Mouse (Mus musculus) limb, embryonic 11.5 days (tissue): Measurements from ENCODE around the gene Ptprn2. TPM values are rescaled to one million over a fixed set of nuclear protein-coding genes. Genes with fewer than 3 reads are reported as not detected.

ENCODE experiments used
- ATAC-seq: fragments of 200-750 bp; cut with Nextera tagmentation; 2 replicates; pipeline ENCODE4 v1.8.0; 2017; ENCODE audit warnings: low read depth; ENCODE audit not compliant: insufficient number of reproducible peaks, low FRiP score, low TSS enrichment
- DNase-seq: peaks from one replicate; pipeline ENCODE4 v3.0.0-alpha.2; 2015; ENCODE audit warnings: low spot score
- H3K27ac ChIP-seq: fragments of 300-500 bp; sonication (generic); replicated peaks from 2 replicates; pipeline ENCODE4 v1.5.1; 2014; ENCODE audit warnings: low read depth, mild to moderate bottlenecking, low read length
- H3K27me3 ChIP-seq: fragments of 300-500 bp; sonication (generic); 2 replicates; pipeline ENCODE4 v1.6.1; 2014; ENCODE audit warnings: mild to moderate bottlenecking, low read length, mixed read lengths; ENCODE audit not compliant: control insufficient read depth, insufficient read depth
- H3K36me3 ChIP-seq: fragments of 300-500 bp; sonication (generic); 2 replicates; pipeline ENCODE4 v1.6.1; 2014; ENCODE audit warnings: mild to moderate bottlenecking, low read length, moderate library complexity, mixed read lengths; ENCODE audit not compliant: control insufficient read depth, insufficient read depth
- H3K4me1 ChIP-seq: fragments of 300-500 bp; sonication (generic); 2 replicates; pipeline ENCODE4 v1.6.1; 2014; ENCODE audit warnings: low read length, mixed read lengths; ENCODE audit not compliant: control insufficient read depth, insufficient read depth
- H3K4me2 ChIP-seq: fragments of 300-500 bp; sonication (generic); 2 replicates; pipeline ENCODE4 v1.6.1; 2014; ENCODE audit warnings: low read depth, mild to moderate bottlenecking, moderate library complexity; ENCODE audit not compliant: severe bottlenecking
- H3K4me3 ChIP-seq: fragments of 300-500 bp; sonication (generic); 2 replicates; pipeline ENCODE4 v1.5.1; 2014; ENCODE audit warnings: low read depth, low read length
- H3K9ac ChIP-seq: fragments of 300-500 bp; sonication (generic); 2 replicates; pipeline ENCODE4 v1.6.1; 2014; ENCODE audit warnings: mild to moderate bottlenecking, low read length
- H3K9me3 ChIP-seq: fragments of 300-500 bp; sonication (generic); 2 replicates; pipeline ENCODE4 v1.6.1; 2016; ENCODE audit warnings: low read length; ENCODE audit not compliant: control insufficient read depth
- WGBS: fragments of 180-500 bp; shearing (Covaris S2); extraction: QIAGEN DNeasy Blood & Tissue Kit; methylation state at CpG from one replicate; pipeline ENCODE4 v1.1.7; 2014; 5-methylcytosine and 5-hydroxymethylcytosine counted together
- polyA plus RNA-seq: library from polyadenylated mRNA; unstranded; fragments of >200 nt; fragmentation: Nextera tagmentation; extraction: Ambion mirVana; gene quantifications from 2 replicates; pipeline ENCODE4 v1.2.1, GENCODE M21; 2014

The Ptprn2 gene
- polyA plus RNA-seq, 1 experiment from 2014 or later, result not detected

DNA sequence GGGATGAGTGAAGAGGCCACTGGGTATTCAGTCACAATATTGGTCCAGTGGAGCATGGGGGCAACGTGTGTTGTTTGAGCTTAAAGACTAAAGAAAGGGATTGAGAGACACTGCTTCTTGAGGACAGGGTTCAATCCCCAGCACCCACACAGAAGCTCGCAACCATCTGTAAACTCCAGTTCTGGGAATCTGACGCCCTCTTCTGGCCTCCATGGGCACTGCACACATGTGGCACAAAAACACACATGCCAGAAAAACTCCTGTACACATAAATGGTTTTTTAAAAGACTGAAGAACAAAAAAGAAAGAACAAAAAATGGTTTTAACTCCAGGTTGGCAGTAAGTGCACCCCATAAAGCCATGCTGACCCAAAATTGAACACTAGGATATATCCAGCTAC lies 701.6 kb downstream of the Ptprn2 start:
- H3K4me3 ChIP-seq, result no peak overlapping the region
- DNase-seq (no peak), ATAC-seq (no peak)
- no peaks in the 10 kb centered on the region for H3K4me1 ChIP-seq
- no peak overlapping the region for H3K9ac ChIP-seq
- H3K36me3 ChIP-seq, result no peaks in the 10 kb centered on the region
- WGBS, result 79% methylated on average over 3 of the region's 3 CpGs
- no peaks in the 10 kb centered on the region for H3K9me3 ChIP-seq
- no peak overlapping the region for H3K27ac ChIP-seq
- no peaks in the 10 kb centered on the region for H3K27me3 ChIP-seq
- H3K4me2 ChIP-seq, result no peak overlapping the region

DNA sequence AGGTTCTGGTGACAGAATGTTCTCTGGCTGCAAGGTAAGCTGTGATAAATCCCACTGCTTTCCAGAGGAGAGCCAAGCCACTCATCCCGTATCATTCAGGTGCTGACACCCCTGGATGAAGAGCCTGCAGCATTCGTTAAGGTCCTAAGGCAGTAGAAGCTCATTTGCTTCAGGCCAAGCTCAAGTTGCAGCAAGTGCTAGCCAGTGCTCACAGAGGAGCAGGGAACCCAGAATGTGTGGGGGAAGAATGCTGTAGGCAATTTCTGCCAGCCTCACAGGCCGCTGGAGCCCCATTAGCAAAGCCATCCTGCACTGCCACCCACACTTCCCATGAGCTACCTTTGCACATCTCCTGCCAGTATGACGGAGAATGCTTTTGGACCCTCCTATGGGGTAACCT lies 706.5 kb downstream of the Ptprn2 start:
- H3K4me2 ChIP-seq, result no peak overlapping the region
- no peak for ATAC-seq
- no peaks in the 10 kb centered on the region for H3K36me3 ChIP-seq
- H3K4me1 ChIP-seq, result peaks cover 7% of the 10 kb centered on the region
- 78% methylated on average over 4 of the region's 4 CpGs for WGBS
- no peaks in the 10 kb centered on the region for H3K9me3 ChIP-seq
- no peak overlapping the region for H3K9ac ChIP-seq
- H3K27me3 ChIP-seq, result no peaks in the 10 kb centered on the region
- H3K27ac ChIP-seq, result no peak overlapping the region
- H3K4me3 ChIP-seq, result no peak overlapping the region
- no peak for DNase-seq

DNA sequence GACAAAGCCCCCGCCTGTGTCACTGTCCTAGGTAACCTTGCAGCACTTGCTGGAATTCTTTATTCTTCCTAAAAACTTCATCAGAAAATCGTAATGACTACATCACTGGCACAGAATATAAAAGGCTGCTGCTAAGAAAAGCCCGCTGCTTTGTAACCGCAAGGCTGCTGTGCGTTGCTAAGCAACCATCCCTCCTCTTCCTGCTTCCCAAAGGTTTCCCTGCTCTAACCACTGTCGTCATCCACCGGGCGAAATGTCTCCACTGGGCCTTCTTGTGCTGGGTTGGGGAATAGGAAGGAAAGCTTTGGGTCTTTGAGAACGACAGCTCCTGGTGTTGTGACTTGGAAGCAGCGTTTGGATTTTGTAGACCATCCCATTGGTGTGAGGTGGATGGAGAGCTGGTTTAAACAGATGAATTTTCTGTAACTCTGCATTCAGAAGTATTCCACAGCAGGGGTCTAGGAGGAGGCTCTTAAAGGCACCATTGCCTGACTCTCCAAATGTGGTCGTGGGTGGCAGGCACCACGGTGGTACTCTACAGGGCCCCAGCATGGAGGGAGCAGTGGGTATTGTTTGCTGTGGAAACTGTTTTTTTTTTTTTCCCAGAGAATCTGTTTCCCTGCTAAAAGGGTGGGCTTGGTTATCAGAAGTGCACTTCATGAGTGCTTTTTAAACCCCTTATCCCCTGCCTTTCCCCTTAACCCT lies 711.4 kb downstream of the Ptprn2 start:
- ATAC-seq, result 0 out of 2 replicates have a peak, but pooled peaks have one; percentile 35
- Histone ChIP-seq H3K4me3 (no peak overlapping the region), H3K27ac (no peak overlapping the region), H3K4me2 (peak overlapping the region; percentile 15; the same call in 1 of the 2 replicates), H3K9ac (no peak overlapping the region), H3K36me3 (no peaks in the 10 kb centered on the region), H3K9me3 (no peaks in the 10 kb centered on the region), H3K27me3 (no peaks in the 10 kb centered on the region), H3K4me1 (peaks cover 9% of the 10 kb centered on the region)
- peak; percentile 59 for DNase-seq
- 15% methylated on average over 12 of the region's 12 CpGs for WGBS

DNA sequence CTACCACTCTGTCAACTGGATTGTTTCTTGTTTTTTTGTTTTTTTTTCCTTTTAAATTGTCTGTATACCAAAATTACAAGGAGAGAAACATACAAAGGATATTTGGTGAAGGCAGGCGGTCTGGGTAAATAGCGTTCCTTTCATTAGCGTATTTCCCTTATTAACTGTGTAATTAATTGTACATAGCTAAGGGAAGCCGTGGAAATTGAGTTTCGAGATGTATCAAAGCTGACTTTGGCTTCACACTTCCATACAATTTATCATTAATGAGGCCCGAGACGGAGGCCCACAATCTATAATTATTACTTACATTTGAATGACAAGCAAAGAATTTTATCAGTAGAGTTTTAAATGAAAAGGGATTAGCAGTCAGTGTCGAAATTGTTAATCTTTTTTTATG lies 712.6 kb downstream of the Ptprn2 start:
- no peaks in the 10 kb centered on the region for H3K9me3 ChIP-seq
- H3K9ac ChIP-seq, result no peak overlapping the region
- no peak overlapping the region for H3K27ac ChIP-seq
- no peaks in the 10 kb centered on the region for H3K36me3 ChIP-seq
- H3K4me1 ChIP-seq, result peaks cover 9% of the 10 kb centered on the region
- ATAC-seq, result no peak
- H3K4me3 ChIP-seq, result no peak overlapping the region
- no peak for DNase-seq
- WGBS, result 83% methylated on average over 8 of the region's 8 CpGs
- H3K27me3 ChIP-seq, result no peaks in the 10 kb centered on the region
- no peak overlapping the region for H3K4me2 ChIP-seq

DNA sequence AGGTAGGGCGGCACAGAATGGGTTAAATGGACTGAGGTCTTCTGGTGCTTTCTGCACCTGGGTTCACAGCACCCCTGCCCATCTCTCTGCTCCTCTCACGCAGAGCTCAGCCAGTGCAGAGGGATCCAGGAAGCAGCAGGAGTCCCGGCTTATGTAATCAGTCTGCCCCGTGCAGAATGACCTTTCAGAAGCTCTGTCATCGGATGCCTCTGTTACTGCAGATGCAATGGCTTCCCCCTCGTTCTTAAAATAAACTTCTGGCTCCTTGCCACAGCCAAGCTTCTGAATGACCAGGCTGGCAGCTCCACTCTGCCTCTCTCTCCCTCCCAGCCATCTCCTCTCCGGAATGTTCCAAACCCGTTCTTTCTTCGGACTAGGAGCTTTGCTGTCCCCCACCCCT lies 714.6 kb downstream of the Ptprn2 start:
- Histone ChIP-seq H3K36me3 (no peaks in the 10 kb centered on the region), H3K9me3 (no peaks in the 10 kb centered on the region), H3K4me1 (peaks cover 9% of the 10 kb centered on the region), H3K4me2 (no peak overlapping the region), H3K27me3 (no peaks in the 10 kb centered on the region), H3K27ac (no peak overlapping the region), H3K9ac (no peak overlapping the region), H3K4me3 (no peak overlapping the region)
- ATAC-seq (no peak), DNase-seq (no peak)
- 22% methylated on average over 9 of the region's 9 CpGs for WGBS

DNA sequence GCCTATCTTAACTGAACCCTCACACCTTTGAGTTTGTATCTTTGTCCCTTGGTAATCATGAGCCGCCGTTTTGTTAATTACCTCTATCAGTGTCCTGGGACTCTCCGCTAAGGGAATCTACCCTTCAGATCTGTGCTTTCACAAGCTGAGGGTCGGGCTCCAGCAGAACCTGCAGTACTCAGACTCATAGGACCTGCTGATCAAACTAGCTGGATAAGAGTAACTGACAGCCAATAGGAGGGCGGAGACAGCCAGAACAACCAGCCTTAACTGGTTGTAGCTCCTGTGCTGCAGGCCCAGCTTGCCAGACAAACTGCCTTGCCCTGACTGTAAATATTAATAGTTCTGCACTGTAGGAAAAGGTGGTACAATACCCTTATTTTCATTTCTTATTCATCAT lies 715.1 kb downstream of the Ptprn2 start:
- no peaks in the 10 kb centered on the region for H3K27me3 ChIP-seq
- 46% methylated on average over 5 of the region's 5 CpGs for WGBS
- H3K36me3 ChIP-seq, result no peaks in the 10 kb centered on the region
- no peak overlapping the region for H3K9ac ChIP-seq
- H3K9me3 ChIP-seq, result no peaks in the 10 kb centered on the region
- no peak overlapping the region for H3K4me3 ChIP-seq
- no peak overlapping the region for H3K27ac ChIP-seq
- H3K4me1 ChIP-seq, result peaks cover 9% of the 10 kb centered on the region
- ATAC-seq (no peak), DNase-seq (no peak)
- H3K4me2 ChIP-seq, result no peak overlapping the region

DNA sequence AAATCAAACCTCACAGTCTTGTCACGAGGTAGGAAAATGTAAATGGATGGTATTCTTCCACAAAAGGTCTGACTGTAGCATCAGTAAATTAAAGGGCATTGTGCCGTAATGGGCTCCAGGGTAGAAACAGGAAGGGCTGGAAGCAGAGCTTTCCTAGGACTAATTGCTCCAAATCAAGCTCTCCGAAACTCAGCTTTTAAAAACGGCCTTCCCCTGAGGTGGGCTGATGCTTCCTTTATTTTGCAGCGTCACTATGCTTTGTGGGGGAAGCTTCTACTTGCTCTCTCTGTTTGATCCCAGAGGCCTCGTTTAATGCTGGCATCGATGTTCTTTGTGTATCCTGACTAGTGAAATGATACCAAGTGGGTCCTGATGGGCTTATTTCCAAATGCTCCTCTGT lies 718.0 kb downstream of the Ptprn2 start:
- no peaks in the 10 kb centered on the region for H3K36me3 ChIP-seq

DNA sequence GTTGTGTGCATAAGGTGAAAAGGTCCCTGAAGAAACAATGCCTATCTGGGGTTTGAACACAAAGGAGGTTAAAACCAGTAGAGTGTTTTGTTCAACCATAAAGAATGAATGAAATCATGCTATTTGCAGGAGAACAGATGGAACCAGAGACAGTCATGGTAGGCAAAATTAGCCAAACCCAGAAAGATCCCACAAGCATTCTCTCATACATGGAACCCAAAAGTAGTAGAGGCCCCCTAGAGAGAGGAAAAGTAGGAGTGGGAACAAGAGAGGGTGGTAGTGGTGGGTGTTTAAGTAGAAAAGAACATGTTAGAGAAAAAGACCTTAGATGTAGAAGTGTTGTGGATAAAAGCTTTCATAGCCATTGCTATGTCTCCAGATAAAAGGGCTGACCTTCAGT lies 719.4 kb downstream of the Ptprn2 start:
- Histone ChIP-seq H3K9me3 (no peaks in the 10 kb centered on the region), H3K4me2 (no peak overlapping the region), H3K4me3 (no peak overlapping the region), H3K27me3 (no peaks in the 10 kb centered on the region), H3K9ac (no peak overlapping the region), H3K4me1 (no peaks in the 10 kb centered on the region; the same call in 1 of the 2 replicates), H3K27ac (no peak overlapping the region), H3K36me3 (no peaks in the 10 kb centered on the region)
- no peak for ATAC-seq
- no peak for DNase-seq

More for the DNA sequence above, 718.0 kb downstream of the Ptprn2 start:
- no peak overlapping the region for H3K4me3 ChIP-seq
- no peaks in the 10 kb centered on the region for H3K27me3 ChIP-seq
- no peak overlapping the region for H3K9ac ChIP-seq
- no peaks in the 10 kb centered on the region; the same call in 1 of the 2 replicates for H3K4me1 ChIP-seq
- H3K27ac ChIP-seq, result no peak overlapping the region
- no peaks in the 10 kb centered on the region for H3K9me3 ChIP-seq
- no peak overlapping the region for H3K4me2 ChIP-seq
- WGBS, result 53% methylated on average over 7 of the region's 7 CpGs
- DNase-seq (no peak), ATAC-seq (no peak)
